In the genomic region with DNA sequence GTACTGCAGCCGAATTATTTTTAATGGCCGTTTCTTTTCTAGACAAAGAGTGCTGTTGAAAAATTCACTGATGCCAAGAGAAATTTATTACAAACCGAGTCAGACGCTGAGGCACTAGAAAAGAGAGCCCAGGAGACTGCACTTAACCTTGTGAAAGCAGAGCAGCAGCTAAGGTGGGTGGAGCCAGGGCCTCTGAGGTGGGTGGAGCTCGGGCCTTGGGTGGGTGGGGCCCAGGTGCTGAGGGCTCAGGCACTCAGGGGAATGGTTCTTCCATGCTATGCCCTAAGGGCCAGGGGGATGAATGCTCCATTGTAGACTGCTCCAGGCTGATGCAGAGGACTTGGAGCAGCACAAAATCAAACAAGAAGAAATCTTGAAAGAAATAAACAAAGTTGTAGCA, we compare ENCODE assay signal across 10 mouse cellular contexts. TPM values are rescaled to one million over a fixed set of nuclear protein-coding genes. Genes with fewer than 3 reads are reported as not detected.
DNase-seq lines count a peak whose midpoint lies in the region; ATAC-seq and TF ChIP-seq lines count a peak whose summit lies in the region.
"Had no signal": no experiment of that assay in that cellular context is flagged by ENCODE, and none has a peak within 500 bp of the region (broad histone marks: within the 10 kb centered on the region; RNA-seq: fewer than 3 reads in every experiment).

No protein-coding gene starts in this region.

- H3K27ac ChIP-seq in liver, postnatal 0 days (ENCODE audit: low read depth), result no peak overlapping the region
- H3K27ac ChIP-seq: forebrain, embryonic 10.5 days had no signal

- TF ChIP-seq CTCF in liver, postnatal 0 days (IDR thresholded peaks at IDR 0.05; ENCODE audit: low read depth), result no peak

- peak; percentile 16 for DNase-seq in embryo, embryonic 10 days (ENCODE audit: low spot score)
- DNase-seq in embryo, embryonic 9.5 days (ENCODE audit: extremely low spot score), result no peak
- DNase-seq in B cell, adult 2 months, result peak; percentile 15 to 30
- peak; percentile 17 for DNase-seq in c-Kit-positive CD71-positive TER-119-positive erythroid progenitor cells, embryonic 14.5 days (ENCODE audit: low spot score)
- DNase-seq in liver, postnatal 0 days, result peak; percentile 58
- no peak for DNase-seq in layer of hippocampus, postnatal 14 days (ENCODE audit: low spot score in 2 of 2)
- DNase-seq in left cerebral cortex, adult 9 months (ENCODE audit: low spot score in 2 of 2), result no peak
- no peak for DNase-seq in frontal cortex, adult 2 months (ENCODE audit: extremely low spot score in 1 of 2, low spot score in 1 of 2)

- H3K27me3 ChIP-seq in liver, postnatal 0 days (ENCODE audit: insufficient read depth, low read length), result no peaks in the 10 kb centered on the region

- H3K9me3 ChIP-seq in liver, postnatal 0 days (ENCODE audit: low read length), result no peaks in the 10 kb centered on the region
- H3K9me3 ChIP-seq: forebrain, embryonic 10.5 days had no signal

- no peak overlapping the region for H3K9ac ChIP-seq in liver, postnatal 0 days (replicated peaks)

- H3K4me1 ChIP-seq in liver, postnatal 0 days (ENCODE audit: insufficient read depth), result peaks cover 5% of the 10 kb centered on the region; the same call in 1 of the 2 replicates
- H3K4me1 ChIP-seq: forebrain, embryonic 10.5 days had no signal

- 0 out of 2 replicates have a peak, but pooled peaks have one; percentile 21 for ATAC-seq in liver, postnatal 0 days

- no peak overlapping the region for H3K4me2 ChIP-seq in liver, postnatal 0 days (ENCODE audit: low read depth, low read length)

- H3K4me3 ChIP-seq in liver, postnatal 0 days (ENCODE audit: low read depth, low read length), result no peak overlapping the region
- H3K4me3 ChIP-seq: forebrain, embryonic 10.5 days had no signal

- H3K36me3 ChIP-seq in liver, postnatal 0 days (replicated peaks; ENCODE audit: insufficient read depth, low read length), result peaks cover 57% of the 10 kb centered on the region

- no peak for TF ChIP-seq EP300 in liver, postnatal 0 days (IDR thresholded peaks at IDR 0.05; ENCODE audit: low read depth)

- 57% methylated on average over 5 of the region's 5 CpGs for WGBS in liver, postnatal 0 days (ENCODE audit: insufficient replicate concordance)

RNA-seq across cellular contexts. Expression of gene Rab14, which starts 40.7 kb away (rescaled TPM):
- 208 and 217 TPM in 2 replicates for polyA plus RNA-seq in liver, postnatal 0 days (2015; fragmentation: Nextera tagmentation; extraction: Ambion mirVana)
- 100 to 1,000 TPM; 229 to 234 TPM for total RNA-seq in layer of hippocampus, postnatal 14 days (2021)
- 178 and 186 TPM in 2 replicates for polyA plus RNA-seq in frontal cortex, adult 2 months (2012; rRNA removed)

RNA-seq across cellular contexts. Expression of gene Cntrl, which starts 50.9 kb away (rescaled TPM):
- polyA plus RNA-seq in liver, postnatal 0 days (2015; fragmentation: Nextera tagmentation; extraction: Ambion mirVana), result 10.5 and 10.8 TPM in 2 replicates
- total RNA-seq in layer of hippocampus, postnatal 14 days (2021), result 10 to 100 TPM; 10.5 to 12.4 TPM
- 15.0 and 15.9 TPM in 2 replicates for polyA plus RNA-seq in frontal cortex, adult 2 months (2012; rRNA removed)

RNA-seq across cellular contexts. Expression of gene AI182371, which starts 58.9 kb away (rescaled TPM):
- polyA plus RNA-seq in liver, postnatal 0 days (2015; fragmentation: Nextera tagmentation; extraction: Ambion mirVana), result 90.6 and 102 TPM in 2 replicates
- total RNA-seq in layer of hippocampus, postnatal 14 days (2021), result under 1 TPM; 0.21 to 0.52 TPM
- 0.69 and 0.74 TPM in 2 replicates for polyA plus RNA-seq in frontal cortex, adult 2 months (2012; rRNA removed)
- polyA plus RNA-seq: C2C12 had no signal

Comparison
In these comparisons a context has a peak if more than half of its experiments do, and no peak if none do; other contexts are left out.
1. DNase-seq: peak in embryo, embryonic 10 days (single experiment), B cell, adult 2 months (2 of 2), c-Kit-positive CD71-positive TER-119-positive erythroid progenitor cells, embryonic 14.5 days (single experiment) and liver, postnatal 0 days (single experiment); none in embryo, embryonic 9.5 days (single experiment), layer of hippocampus, postnatal 14 days (0 of 2), left cerebral cortex, adult 9 months (0 of 2) and frontal cortex, adult 2 months (0 of 2).
2. RNA of gene AI182371, which starts 58.9 kb away (polyA plus RNA-seq): 90.6 to 102 TPM in liver, postnatal 0 days; 0.69 to 0.74 TPM in frontal cortex, adult 2 months; every median in the first group is over 10 times any median in the second.